Mouse (Mus musculus): ENCODE data around the gene Txnrd3. TPM values are rescaled to one million over a fixed set of nuclear protein-coding genes. Genes with fewer than 3 reads are reported as not detected.

Gene Txnrd3
- polyA plus RNA-seq, 1 experiment = 9.5 TPM

- H3K4me3 ChIP-seq = no peak overlapping the region
- H3K79me2 ChIP-seq (ENCODE audit: control insufficient read depth, insufficient read depth) = no peaks in the 10 kb centered on the region
- no peak overlapping the region for H3K4me2 ChIP-seq (ENCODE audit: low read depth)
- TF ChIP-seq USF1 (IDR thresholded peaks at IDR 0.05; ENCODE audit: low read depth) (no peak), REST (IDR thresholded peaks at IDR 0.05; ENCODE audit: insufficient read depth, insufficient read length) (no peak), POLR2AphosphoS2 (IDR thresholded peaks at IDR 0.05; ENCODE audit: insufficient read length, low read depth) (no peak), CEBPB (IDR thresholded peaks at IDR 0.05; ENCODE audit: insufficient read depth, poor library complexity, severe bottlenecking) (no peak), MYOG (IDR thresholded peaks at IDR 0.05; ENCODE audit: control insufficient read depth in 1 of 3, insufficient read depth in 1 of 3, insufficient read length in 2 of 3, low read depth in 2 of 3) (peak in 2 of 3 experiments; percentile 55 to 59), E2F4 (IDR thresholded peaks at IDR 0.05; ENCODE audit: insufficient read depth) (no peak), MYOD1 (IDR thresholded peaks at IDR 0.05; ENCODE audit: control insufficient read depth in 1 of 3, insufficient read length in 2 of 3, low read depth in 2 of 3) (peak in 2 of 3 experiments; percentile 62 to 67), POLR2A (IDR thresholded peaks at IDR 0.05; ENCODE audit: insufficient read length, low read depth) (no peak), TCF3 (IDR thresholded peaks at IDR 0.05; ENCODE audit: insufficient read length, low read depth) (no peak), TCF12 (IDR thresholded peaks at IDR 0.05; ENCODE audit: insufficient read depth, poor library complexity, severe bottlenecking) (no peak), MAX (IDR thresholded peaks at IDR 0.05; ENCODE audit: low read depth) (no peak), SRF (IDR thresholded peaks at IDR 0.05; ENCODE audit: control insufficient read depth, insufficient read length, low read depth) (no peak)
- no peaks in the 10 kb centered on the region for H3K27me3 ChIP-seq (ENCODE audit: control insufficient read depth, insufficient read depth, insufficient read length)
- no peaks in the 10 kb centered on the region for H3K36me3 ChIP-seq (ENCODE audit: control insufficient read depth, insufficient read depth)
- no peak overlapping the region for H3ac ChIP-seq (ENCODE audit: control insufficient read depth, insufficient read length)
Observed at GRCm38 (mm10) chr6:89673135-89673780, 29.5 kb downstream of the Txnrd3 start.

- H3K4me2 ChIP-seq (ENCODE audit: low read depth) = no peak overlapping the region
- no peaks in the 10 kb centered on the region for H3K36me3 ChIP-seq (ENCODE audit: control insufficient read depth, insufficient read depth)
- no peaks in the 10 kb centered on the region for H3K79me2 ChIP-seq (ENCODE audit: control insufficient read depth, insufficient read depth)
- H3K4me3 ChIP-seq = no peak overlapping the region
- H3K27me3 ChIP-seq (ENCODE audit: control insufficient read depth, insufficient read depth, insufficient read length) = no peaks in the 10 kb centered on the region
- no peak for TF ChIP-seq MYOD1 (IDR thresholded peaks at IDR 0.05; ENCODE audit: control insufficient read depth in 1 of 3, insufficient read length in 2 of 3, low read depth in 2 of 3)
- no peak for TF ChIP-seq POLR2A (IDR thresholded peaks at IDR 0.05; ENCODE audit: insufficient read length, low read depth)
- no peak for TF ChIP-seq CEBPB (IDR thresholded peaks at IDR 0.05; ENCODE audit: insufficient read depth, poor library complexity, severe bottlenecking)
- no peak for TF ChIP-seq REST (IDR thresholded peaks at IDR 0.05; ENCODE audit: insufficient read depth, insufficient read length)
- no peak for TF ChIP-seq MAX (IDR thresholded peaks at IDR 0.05; ENCODE audit: low read depth)
- TF ChIP-seq POLR2AphosphoS2 (IDR thresholded peaks at IDR 0.05; ENCODE audit: insufficient read length, low read depth) = no peak
- TF ChIP-seq SRF (IDR thresholded peaks at IDR 0.05; ENCODE audit: control insufficient read depth, insufficient read length, low read depth) = no peak
- no peak for TF ChIP-seq TCF12 (IDR thresholded peaks at IDR 0.05; ENCODE audit: insufficient read depth, poor library complexity, severe bottlenecking)
- TF ChIP-seq TCF3 (IDR thresholded peaks at IDR 0.05; ENCODE audit: insufficient read length, low read depth) = no peak
- TF ChIP-seq MYOG (IDR thresholded peaks at IDR 0.05; ENCODE audit: control insufficient read depth in 1 of 3, insufficient read depth in 1 of 3, insufficient read length in 2 of 3, low read depth in 2 of 3) = no peak
- TF ChIP-seq USF1 (IDR thresholded peaks at IDR 0.05; ENCODE audit: low read depth) = no peak
- TF ChIP-seq E2F4 (IDR thresholded peaks at IDR 0.05; ENCODE audit: insufficient read depth) = no peak
- no peak overlapping the region for H3ac ChIP-seq (ENCODE audit: control insufficient read depth, insufficient read length)
Observed at GRCm38 (mm10) chr6:89678522-89678921, 34.7 kb downstream of the Txnrd3 start.

GRCm38 (mm10) chr6:89679291-89679835 is 35.6 kb downstream of the Txnrd3 start:
- TF ChIP-seq CEBPB (IDR thresholded peaks at IDR 0.05; ENCODE audit: insufficient read depth, poor library complexity, severe bottlenecking) = no peak
- TF ChIP-seq MYOG (IDR thresholded peaks at IDR 0.05; ENCODE audit: control insufficient read depth in 1 of 3, insufficient read depth in 1 of 3, insufficient read length in 2 of 3, low read depth in 2 of 3) = no peak
- no peak for TF ChIP-seq POLR2AphosphoS2 (IDR thresholded peaks at IDR 0.05; ENCODE audit: insufficient read length, low read depth)
- TF ChIP-seq REST (IDR thresholded peaks at IDR 0.05; ENCODE audit: insufficient read depth, insufficient read length) = no peak
- no peak for TF ChIP-seq TCF3 (IDR thresholded peaks at IDR 0.05; ENCODE audit: insufficient read length, low read depth)
- no peak for TF ChIP-seq POLR2A (IDR thresholded peaks at IDR 0.05; ENCODE audit: insufficient read length, low read depth)
- no peak for TF ChIP-seq MAX (IDR thresholded peaks at IDR 0.05; ENCODE audit: low read depth)
- TF ChIP-seq E2F4 (IDR thresholded peaks at IDR 0.05; ENCODE audit: insufficient read depth) = no peak
- TF ChIP-seq MYOD1 (IDR thresholded peaks at IDR 0.05; ENCODE audit: control insufficient read depth in 1 of 3, insufficient read length in 2 of 3, low read depth in 2 of 3) = no peak
- no peak for TF ChIP-seq USF1 (IDR thresholded peaks at IDR 0.05; ENCODE audit: low read depth)
- Histone ChIP-seq H3ac (ENCODE audit: control insufficient read depth, insufficient read length) (no peak overlapping the region), H3K79me2 (ENCODE audit: control insufficient read depth, insufficient read depth) (no peaks in the 10 kb centered on the region), H3K4me3 (no peak overlapping the region), H3K27me3 (ENCODE audit: control insufficient read depth, insufficient read depth, insufficient read length) (no peaks in the 10 kb centered on the region), H3K4me2 (ENCODE audit: low read depth) (no peak overlapping the region), H3K36me3 (ENCODE audit: control insufficient read depth, insufficient read depth) (no peaks in the 10 kb centered on the region)

GRCm38 (mm10) chr6:89680155-89680554 is 36.4 kb downstream of the Txnrd3 start:
- Histone ChIP-seq H3K4me3 (no peak overlapping the region), H3K79me2 (ENCODE audit: control insufficient read depth, insufficient read depth) (no peaks in the 10 kb centered on the region), H3ac (ENCODE audit: control insufficient read depth, insufficient read length) (no peak overlapping the region), H3K36me3 (ENCODE audit: control insufficient read depth, insufficient read depth) (no peaks in the 10 kb centered on the region), H3K27me3 (ENCODE audit: control insufficient read depth, insufficient read depth, insufficient read length) (no peaks in the 10 kb centered on the region), H3K4me2 (ENCODE audit: low read depth) (no peak overlapping the region)
- TF ChIP-seq POLR2AphosphoS2 (IDR thresholded peaks at IDR 0.05; ENCODE audit: insufficient read length, low read depth) (no peak), POLR2A (IDR thresholded peaks at IDR 0.05; ENCODE audit: insufficient read length, low read depth) (no peak), E2F4 (IDR thresholded peaks at IDR 0.05; ENCODE audit: insufficient read depth) (no peak), MYOG (IDR thresholded peaks at IDR 0.05; ENCODE audit: control insufficient read depth in 1 of 3, insufficient read depth in 1 of 3, insufficient read length in 2 of 3, low read depth in 2 of 3) (no peak), MYOD1 (IDR thresholded peaks at IDR 0.05; ENCODE audit: control insufficient read depth in 1 of 3, insufficient read length in 2 of 3, low read depth in 2 of 3) (no peak), SRF (IDR thresholded peaks at IDR 0.05; ENCODE audit: control insufficient read depth, insufficient read length, low read depth) (no peak), TCF3 (IDR thresholded peaks at IDR 0.05; ENCODE audit: insufficient read length, low read depth) (no peak), USF1 (IDR thresholded peaks at IDR 0.05; ENCODE audit: low read depth) (no peak), MAX (IDR thresholded peaks at IDR 0.05; ENCODE audit: low read depth) (no peak), TCF12 (IDR thresholded peaks at IDR 0.05; ENCODE audit: insufficient read depth, poor library complexity, severe bottlenecking) (no peak), CEBPB (IDR thresholded peaks at IDR 0.05; ENCODE audit: insufficient read depth, poor library complexity, severe bottlenecking) (no peak), REST (IDR thresholded peaks at IDR 0.05; ENCODE audit: insufficient read depth, insufficient read length) (no peak)
